Mouse (Mus musculus): ENCODE measurements around the gene Hoxa5. TPM values are rescaled to one million over a fixed set of nuclear protein-coding genes. Genes with fewer than 3 reads are reported as not detected.

Gene Hoxa5
- polyA plus RNA-seq, 1 experiment, result 5.3 TPM

DNA sequence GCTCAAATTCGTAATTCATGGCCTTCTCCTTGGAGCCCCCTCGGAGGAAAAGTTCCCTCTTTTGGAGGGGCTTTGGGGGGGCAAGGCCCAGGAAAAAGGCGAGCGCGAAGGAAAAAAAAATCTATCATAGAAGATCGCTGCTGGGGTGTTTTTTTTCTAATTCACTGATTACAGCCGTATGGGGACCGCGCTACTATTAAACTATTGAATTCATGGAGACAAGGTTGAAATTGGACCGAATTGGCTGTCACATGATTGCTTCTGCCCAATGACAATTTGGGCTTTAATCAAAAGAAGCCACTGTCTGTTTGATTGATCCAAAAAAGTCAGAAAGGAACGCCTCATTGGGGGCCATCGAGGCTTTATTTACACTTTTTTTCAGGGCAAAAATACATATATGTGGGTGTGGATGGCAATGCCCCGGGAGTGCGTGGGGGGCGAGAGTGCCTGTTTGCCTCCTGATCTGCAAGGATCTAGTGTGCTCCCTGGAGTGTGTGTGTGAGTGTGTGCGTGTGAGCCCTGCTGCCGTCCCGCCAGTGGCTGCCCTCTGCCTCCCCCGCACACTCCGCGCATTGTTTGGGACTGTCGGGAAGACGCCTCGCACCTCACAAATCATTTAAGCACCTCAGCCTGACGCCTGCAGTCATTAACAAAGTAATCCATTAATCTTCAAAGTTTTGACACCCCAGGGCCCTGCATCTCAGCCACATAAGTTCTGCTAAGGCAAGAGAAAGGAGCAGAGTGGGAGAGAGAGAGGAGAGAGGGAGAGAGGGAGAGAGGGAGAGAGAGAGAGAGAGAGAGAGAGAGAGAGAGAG, 39.6 kb downstream of the Hoxa5 start, which contains the start of gene Hoxa2:
Gene Hoxa2, minus strand, starts transcription at position 206 of the 815 bp plus-strand sequence.
- DNase-seq (ENCODE audit: low read depth), result no peak

DNA sequence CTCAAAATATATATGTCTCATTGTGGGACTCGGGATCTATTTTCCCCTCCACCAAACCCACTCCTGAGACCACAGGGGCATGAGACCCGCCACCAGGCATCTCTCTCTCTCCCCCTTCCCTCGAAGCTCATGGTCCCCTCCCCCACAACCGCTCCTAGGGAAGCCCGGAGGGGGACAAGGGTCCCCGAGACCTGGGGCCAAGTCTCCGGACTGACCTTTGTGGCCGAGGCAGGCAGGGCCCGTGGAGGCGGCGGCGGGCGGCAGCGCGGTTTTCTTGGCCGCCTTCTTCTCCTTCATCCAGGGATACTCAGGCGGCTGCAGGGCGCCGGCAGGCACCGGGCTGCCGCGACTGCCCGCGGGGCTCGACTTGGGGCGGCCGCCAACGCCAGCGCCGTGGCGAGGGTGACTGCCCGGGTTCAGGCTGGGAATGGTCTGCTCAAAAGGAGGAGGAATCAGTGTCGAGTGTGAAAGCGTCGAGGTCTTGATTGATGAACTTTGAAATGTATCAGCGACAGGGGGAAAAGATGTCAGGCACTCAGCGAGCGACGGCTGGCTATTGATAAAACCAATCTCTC, 40.2 kb downstream of the Hoxa5 start:
- DNase-seq (ENCODE audit: low read depth), result no peak

DNA sequence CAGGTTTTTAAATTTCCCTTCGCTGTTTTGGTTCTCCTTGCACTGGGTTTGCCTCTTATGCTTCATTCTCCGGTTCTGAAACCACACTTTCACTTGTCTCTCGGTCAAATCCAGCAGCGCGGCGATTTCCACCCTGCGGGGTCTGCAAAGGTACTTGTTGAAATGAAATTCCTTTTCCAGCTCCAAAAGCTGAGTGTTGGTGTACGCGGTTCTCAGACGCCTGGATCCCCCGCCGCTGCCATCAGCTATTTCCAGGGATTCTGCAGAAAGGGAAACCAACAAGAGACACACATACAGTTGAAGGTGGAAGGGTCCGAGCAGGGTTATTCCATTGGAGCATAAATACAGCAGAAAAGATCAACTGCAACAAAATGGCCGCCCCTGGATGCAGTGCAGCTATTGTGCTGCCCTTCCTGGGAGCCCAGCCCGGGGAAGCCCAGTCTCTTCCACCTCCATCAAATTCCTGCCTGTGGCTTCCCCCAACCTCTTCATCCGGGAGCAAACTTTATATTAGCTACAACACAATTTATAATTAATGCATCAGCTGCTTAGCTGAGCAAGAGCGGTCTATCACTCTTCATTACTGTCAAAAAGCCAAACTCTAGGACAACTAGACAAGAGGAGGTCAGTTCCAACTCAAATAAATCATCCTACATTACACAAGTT, 40.9 kb downstream of the Hoxa5 start:
- DNase-seq (ENCODE audit: low read depth), result no peak

DNA sequence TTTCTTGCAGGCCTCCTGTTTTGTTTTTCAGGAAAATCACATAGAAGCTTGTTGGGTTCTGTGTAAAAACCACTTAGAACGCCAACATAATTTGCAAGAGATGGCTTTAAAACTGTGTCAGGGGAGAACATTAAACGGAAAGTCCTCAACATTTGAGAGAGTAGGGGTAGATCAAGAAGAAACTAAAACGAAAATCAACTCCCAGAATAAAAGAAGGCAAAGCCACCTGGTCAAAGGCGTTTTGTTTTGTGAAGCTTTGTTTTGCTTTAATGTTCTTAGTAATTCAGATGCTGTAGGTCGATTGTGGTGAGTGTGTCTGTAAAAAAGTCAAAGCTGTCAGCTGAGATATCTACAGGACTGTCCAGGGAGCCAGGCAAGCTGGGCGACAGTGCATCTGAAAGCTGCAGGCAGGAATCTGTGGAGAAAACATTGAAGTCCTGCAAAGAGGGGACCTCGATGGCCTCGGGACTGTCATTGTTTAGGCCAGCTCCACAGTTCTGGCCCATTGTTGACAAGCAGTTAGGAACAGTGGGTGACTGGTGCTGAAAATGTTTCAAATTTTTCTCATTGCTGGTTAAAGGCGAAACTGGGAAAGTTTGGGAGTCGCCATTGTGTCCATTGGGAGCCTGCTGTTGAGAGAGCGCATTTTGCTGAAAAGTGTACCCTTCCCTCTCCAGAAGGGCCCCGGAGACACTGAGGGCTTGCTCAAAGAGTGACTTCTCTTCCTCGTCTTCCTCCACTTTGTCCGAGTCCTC, 41.6 kb downstream of the Hoxa5 start:
- no peak for DNase-seq (ENCODE audit: low read depth)

DNA sequence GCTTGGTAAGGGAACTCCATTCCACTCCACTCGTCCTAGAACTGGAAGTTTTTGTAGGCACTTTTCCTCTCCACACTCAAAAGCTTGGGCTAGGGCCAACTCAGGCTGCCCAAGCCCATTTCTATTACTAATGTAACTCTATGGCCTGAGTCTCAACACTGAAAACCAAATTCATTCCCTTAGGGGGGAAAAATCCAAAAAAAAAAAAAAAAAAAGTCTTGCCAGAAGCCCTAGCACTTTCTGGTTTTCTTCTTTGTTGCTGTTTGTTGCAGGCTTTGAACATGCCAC, 42.4 kb downstream of the Hoxa5 start:
- DNase-seq (ENCODE audit: low read depth), result no peak

DNA sequence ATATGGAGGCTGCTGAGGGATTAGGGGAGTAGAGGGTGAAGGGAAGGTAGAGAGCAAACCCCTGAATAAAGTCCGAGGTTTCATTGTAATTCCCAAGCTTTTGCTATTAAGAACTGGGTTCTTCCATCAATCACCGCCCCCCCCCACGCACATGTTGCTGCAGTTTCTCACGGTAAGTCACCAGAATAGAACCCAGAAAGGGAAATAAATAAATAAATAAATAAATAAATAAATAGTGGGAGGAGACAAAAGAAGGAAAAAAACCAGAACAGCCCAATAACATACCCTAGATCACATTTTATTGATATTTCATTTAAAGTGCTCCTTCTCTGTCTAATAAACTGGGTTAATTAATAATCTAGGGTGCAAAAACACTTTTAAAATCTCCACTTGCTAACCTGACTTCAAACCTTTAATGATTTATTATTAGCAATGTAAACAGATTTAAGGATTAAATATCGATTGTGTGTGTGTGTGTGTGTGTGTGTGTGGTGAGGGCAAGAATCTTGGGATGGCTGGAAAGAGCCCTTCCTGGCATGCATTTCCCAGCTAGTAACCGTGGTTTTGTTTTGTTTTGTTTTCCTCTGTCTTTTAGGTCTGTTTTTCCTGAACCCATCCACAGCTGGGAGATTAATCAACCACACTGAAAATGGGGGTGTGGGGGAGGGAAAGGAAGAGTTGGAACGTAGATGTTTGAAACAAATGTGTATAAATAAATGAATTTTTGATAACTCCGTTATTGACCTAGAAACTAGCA, 42.9 kb downstream of the Hoxa5 start:
- no peak for DNase-seq (ENCODE audit: low read depth)

DNA sequence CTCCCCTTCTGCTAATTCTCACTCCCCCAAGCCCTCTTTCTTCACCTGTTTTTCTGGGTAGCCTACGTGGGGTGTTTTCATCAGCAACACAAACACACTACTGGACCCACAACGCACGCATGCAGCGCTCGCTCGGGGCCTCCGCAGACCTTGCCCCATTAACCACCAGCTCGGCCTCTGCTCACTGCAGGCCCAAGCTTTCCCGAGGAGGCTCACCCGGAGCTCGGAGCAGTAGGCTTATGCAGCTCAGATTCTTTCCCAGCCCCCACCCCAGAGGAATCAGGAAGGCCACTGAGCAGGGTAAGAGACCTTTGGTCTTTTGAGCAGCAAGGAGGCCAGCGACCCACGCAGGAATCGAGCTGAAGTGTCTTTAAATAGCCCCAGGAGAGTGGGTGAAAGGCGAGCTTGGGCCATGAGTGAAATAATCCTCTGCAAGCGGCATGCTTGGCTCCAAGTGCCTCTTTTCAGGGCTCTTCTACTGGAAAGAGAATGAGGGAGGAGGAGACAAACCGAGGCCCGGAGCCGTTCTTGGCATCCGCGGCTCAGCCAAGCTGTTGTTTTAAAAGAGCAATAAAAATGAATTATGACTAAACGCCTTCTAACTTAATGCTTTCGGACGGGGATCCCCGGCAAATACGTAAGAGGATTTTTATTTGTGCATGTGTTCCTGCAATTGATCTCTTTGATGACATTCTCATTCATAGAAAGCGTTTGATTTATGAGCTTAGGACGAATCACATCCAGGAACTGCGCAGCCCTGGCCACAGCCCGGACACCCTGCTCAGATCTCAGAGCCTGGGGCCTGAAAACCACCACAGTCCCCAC, 43.7 kb downstream of the Hoxa5 start:
- peak; percentile 44 for DNase-seq (ENCODE audit: low read depth)

DNA sequence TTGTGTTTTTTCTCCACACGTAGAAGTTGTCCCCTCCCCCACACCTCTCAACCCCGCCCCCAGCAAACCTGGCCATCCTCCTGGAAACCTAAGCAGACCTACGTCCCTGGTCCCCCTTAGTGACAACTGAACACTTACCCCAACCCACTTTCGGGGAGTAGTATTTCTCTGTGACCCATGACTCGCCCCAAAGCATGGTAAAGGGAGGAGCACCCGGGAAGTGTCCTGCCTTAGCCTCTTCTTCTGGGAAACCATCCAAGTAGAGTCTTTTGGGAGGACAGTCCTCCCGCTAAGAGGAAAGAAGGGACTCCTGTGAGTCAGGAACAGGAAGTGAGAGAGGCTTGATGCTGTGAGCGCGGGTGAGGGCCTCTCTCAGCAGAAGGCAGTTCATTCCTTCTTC, 44.4 kb downstream of the Hoxa5 start:
- no peak for DNase-seq (ENCODE audit: low read depth)

DNA sequence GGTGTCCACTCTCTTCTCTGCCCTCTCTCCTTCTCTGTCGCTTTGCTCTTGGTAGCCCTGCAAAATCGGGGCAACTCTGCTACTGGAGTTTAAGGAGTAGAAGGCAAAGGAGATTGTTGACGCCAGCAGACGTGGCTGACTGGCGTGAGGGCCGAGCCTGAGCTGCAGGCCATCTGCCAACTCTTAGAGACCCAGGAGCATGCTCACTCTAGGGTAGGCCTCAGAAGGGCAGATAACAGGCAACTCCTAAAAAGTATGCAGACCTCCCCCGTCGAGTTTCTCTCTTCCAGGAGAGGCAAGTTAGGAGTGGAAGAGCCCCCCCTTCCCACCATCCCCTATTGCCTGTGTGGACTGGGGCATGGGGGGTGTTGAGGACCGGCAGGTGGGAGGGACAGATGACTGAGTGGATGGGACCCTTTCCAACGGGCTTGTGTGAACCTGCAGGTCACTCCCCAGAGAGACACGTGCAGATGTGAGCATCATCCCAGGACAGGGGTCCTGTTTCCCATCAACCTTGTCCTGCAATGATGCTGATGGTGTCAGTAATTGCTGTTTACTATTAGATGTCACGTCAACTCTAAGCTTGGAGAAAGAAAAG, 45.1 kb downstream of the Hoxa5 start:
- no peak for DNase-seq (ENCODE audit: low read depth)

DNA sequence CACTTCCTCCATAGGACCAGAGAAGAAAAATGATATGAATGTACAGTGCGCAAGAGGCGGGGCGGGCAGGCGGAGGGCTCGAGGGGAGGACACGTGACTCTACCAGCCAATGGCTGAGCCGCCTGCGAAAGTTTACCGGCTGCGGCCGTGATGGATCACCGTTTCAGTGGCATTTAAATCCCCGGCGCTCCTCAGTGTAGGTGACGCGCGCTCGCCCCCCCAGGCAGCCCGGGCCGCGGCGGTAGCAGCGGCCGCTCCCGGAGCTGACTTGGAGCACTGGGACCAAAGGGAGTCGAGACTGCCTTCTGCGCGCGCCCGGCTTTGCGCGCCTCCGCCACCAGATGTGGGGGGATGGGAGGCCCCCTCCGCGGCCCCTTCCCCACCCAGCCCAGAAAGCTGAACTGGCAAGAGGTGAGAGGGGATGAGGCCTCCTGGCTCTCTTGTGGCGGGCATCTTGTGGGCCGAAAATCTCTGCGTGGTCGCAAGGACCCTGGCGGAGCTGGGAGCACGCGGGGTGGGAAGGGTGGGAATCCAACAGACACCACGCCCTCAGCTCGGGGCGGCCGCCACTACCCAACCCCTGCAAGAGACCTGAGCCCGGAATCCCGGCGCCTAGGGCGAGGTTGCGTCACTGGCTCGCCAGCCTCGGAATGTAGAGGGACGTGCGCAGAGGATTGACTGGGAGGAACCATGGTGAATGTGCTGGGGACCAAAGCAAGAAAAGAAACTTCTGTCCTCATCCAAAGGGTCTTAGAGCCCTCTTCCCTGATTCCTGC, 45.9 kb downstream of the Hoxa5 start, which contains the start of gene Hoxa1:
Gene Hoxa1, minus strand, starts transcription at position 42 of the 776 bp plus-strand sequence.
- DNase-seq (ENCODE audit: low read depth), result no peak

DNA sequence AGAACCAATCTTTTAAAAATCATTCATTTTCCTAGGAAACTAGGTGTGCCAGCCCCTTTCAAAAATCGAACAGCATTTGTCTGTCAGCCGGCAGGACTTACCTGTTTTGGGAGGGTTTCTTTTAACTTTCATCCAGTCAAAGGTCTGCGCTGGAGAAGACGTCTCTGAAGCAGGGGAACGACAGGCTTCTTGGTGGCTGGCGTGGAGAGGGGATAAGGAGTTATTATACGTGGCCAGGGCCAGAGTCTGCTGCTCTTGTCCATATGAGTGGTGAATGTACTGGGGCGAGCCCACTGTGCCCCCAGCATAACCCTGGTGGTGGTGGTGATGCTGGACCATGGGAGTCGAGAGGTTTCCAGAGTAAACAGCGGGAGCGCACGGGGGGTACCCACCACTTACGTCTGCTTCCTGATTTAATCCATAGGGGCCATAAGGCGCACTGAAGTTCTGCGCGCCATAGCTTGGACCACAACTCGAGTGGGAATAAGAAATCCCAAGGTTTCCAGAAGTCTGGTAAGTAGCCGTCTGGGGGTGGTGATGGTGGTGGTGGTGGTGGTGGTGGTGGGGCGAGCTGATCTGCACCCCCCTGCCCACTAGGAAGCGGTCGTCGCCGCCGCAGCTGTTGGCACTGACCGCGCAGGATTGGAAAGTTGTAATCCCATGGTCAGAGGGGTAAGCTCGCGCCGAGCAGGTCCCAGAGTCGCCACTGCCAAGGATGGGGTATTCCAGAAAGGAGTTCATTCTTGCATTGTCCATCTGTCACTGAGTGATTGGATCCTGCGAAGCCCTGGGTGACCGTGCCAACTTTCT, 46.7 kb downstream of the Hoxa5 start:
- no peak for DNase-seq (ENCODE audit: low read depth)

DNA sequence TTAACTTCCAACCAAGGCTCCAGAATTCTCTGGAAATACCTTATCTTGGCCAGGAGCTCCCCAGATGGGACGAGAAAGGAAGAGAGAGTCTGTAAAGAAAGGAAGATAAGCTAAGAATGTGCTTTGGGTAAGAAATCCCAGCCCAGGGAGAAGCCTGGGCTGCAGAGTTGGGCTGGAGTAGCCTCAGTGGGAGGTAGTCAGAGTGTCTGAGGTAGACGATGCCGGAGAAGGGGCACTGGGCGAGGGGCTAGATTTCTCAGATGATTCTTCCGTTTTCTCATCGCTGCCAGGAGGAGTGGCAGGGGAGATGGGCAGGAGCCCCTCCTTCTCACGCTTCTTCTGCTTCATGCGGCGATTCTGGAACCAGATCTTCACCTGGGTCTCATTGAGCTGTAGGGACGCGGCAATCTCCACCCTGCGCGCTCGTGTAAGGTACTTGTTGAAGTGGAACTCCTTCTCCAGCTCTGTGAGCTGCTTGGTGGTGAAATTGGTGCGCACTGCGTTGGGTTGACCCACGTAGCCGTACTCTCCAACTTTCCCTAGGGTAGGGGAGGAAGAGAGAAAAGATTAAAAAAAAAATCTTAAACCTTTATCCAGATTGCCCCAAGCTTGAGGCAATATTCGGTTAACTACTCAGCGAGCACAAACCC, 47.7 kb downstream of the Hoxa5 start:
- DNase-seq (ENCODE audit: low read depth), result no peak

DNA sequence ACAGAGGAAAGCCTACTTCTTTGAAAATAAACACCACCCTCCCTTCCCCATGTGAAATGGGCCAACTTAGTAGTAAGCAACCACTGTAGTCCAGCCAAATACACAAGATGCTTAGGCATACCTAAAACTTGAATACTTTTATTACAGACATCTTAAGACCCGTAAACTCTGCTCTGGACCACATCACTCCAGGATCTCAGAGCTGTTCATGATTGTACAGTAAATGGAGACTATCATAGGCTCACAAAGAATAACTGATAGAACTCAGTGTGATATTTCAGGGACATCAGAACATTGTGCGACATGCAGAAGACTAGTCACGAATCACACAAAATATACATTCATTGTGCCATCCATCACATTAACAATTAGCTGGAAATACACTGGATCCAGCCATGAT, 48.9 kb downstream of the Hoxa5 start:
- no peak for DNase-seq (ENCODE audit: low read depth)

DNA sequence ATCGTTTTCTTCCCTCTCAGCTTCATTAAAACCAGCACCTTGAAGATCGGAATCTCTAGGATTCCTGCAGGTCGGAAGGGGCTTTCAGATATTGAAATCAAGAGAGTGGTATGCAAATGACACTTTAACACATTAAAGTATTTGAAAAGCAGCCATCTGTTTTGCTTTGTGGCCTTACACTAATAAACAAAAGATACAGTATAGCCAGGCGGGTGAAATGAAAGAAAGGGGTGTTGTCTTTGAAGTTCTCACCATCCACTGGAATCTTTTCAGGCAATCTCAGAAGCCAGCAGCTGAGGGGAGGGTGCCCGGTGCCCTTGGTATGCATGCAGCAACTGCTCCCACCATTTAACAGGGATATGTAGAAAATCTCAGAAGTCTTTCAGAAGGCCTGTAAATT, 50.3 kb downstream of the Hoxa5 start:
- DNase-seq (ENCODE audit: low read depth), result no peak

DNA sequence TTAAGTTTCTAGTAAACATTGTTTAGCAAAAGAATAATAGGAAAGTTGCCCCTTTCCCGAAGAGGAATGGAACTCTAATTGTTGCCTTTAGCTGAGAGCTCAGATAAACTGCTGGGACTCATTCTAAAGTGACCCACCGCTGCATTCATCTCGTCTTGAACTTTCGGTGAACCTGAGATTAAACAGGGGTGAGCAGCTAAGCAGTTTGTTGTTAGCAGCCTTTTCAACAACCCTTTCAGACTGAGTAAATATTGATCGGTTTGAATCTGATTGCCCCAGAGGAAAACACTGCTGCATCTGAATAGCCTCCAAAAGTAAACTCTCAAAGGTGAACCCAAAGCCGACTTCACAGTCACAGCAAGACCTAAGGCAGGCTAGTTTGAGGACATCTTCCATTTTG, 51.1 kb downstream of the Hoxa5 start:
- DNase-seq (ENCODE audit: low read depth), result no peak

DNA sequence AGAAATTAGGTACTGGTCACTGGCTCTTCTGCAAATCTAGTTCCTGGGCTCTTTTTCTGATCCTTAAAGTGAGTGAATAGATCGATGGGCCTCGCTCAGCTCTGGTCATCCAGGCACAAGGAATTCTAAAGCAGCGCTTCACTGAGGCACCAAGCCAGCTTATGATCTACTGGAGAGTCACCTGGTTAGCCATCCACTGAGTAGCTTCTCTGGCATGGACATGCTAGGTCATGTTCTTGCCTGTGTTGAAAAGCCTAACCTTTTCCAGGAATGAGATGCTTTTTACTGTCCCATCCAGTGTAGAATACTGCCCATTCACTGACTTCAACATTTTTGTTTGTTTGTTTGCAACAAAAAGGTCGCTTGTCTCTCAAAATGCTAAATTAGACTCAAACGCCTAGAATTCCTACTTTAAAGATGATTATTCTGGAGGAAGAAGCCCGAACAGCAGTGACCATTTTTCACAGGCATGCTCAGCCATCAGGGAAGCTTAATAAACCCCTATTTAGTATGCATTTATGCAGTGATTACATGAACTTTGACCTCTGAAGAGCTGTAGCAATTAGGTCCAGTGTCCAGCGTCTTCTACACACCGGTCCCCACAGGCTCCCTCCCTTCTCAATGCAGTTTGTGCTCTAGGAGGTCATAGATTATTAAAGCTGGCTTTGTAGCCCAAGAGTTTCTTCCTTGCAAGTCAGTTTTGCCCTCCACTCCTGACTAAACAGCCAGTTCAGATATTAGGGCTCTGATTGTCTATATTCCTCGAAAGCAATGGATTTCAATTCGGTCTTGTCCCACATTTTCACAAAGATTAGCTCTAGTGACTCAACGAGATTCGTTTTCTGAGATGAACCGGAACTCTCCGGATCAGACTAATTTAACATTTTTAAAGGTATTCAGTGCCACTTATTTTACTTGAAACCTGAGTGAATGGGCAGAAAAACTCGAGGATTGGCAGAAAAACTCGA, 51.9 kb downstream of the Hoxa5 start:
- no peak for DNase-seq (ENCODE audit: low read depth)

Data from gonadal fat pad, adult 2 months (tissue).